Mouse (Mus musculus) forelimb bud, embryonic 11.5 days (tissue): ENCODE results near the gene Smyd3.
A peak's percentile ranks its signal among the peaks of the same experiment; 100 is the strongest.

Experiments
- DNase-seq: peaks from one replicate; pipeline ENCODE4 v3.0.0-alpha.2; 2012; ENCODE audit warnings: low read depth, low spot score

Smyd3 gene

GRCm38 (mm10) chr1:179120217-179120966 lies 397.4 kb downstream of the Smyd3 start:
- no peak for DNase-seq

- no peak for DNase-seq
Observed at GRCm38 (mm10) chr1:179118673-179119072, 399.2 kb downstream of the Smyd3 start.

- no peak for DNase-seq
Observed at GRCm38 (mm10) chr1:179116729-179117663, 400.8 kb downstream of the Smyd3 start.

- no peak for DNase-seq
Observed at GRCm38 (mm10) chr1:179114833-179115495, 402.9 kb downstream of the Smyd3 start.

- DNase-seq, result no peak
Observed at GRCm38 (mm10) chr1:179114385-179114784, 403.5 kb downstream of the Smyd3 start.

- no peak for DNase-seq
Observed at GRCm38 (mm10) chr1:179108759-179109158, 409.1 kb downstream of the Smyd3 start.

GRCm38 (mm10) chr1:179107761-179108694 lies 409.8 kb downstream of the Smyd3 start:
- peak; percentile 36 for DNase-seq

GRCm38 (mm10) chr1:179107211-179107610 lies 410.6 kb downstream of the Smyd3 start:
- DNase-seq, result no peak

GRCm38 (mm10) chr1:179106702-179107145 lies 411.1 kb downstream of the Smyd3 start:
- no peak for DNase-seq

GRCm38 (mm10) chr1:179106103-179106701 lies 411.6 kb downstream of the Smyd3 start:
- DNase-seq, result no peak

GRCm38 (mm10) chr1:179104447-179104846 lies 413.4 kb downstream of the Smyd3 start:
- DNase-seq, result no peak

GRCm38 (mm10) chr1:179096993-179097392 lies 420.8 kb downstream of the Smyd3 start:
- peak; percentile 70 for DNase-seq

- peak; percentile 48 for DNase-seq
Observed at GRCm38 (mm10) chr1:179096323-179096722, 421.5 kb downstream of the Smyd3 start.

- no peak for DNase-seq
Observed at GRCm38 (mm10) chr1:179089174-179089573, 428.7 kb downstream of the Smyd3 start.

- peak; percentile 71 for DNase-seq
Observed at GRCm38 (mm10) chr1:179087033-179087998, 430.5 kb downstream of the Smyd3 start.

GRCm38 (mm10) chr1:179086208-179086607 lies 431.6 kb downstream of the Smyd3 start:
- DNase-seq, result no peak

- no peak for DNase-seq
Observed at GRCm38 (mm10) chr1:179083098-179083497, 434.7 kb downstream of the Smyd3 start.

GRCm38 (mm10) chr1:179073846-179074245 lies 444.0 kb downstream of the Smyd3 start:
- DNase-seq, result no peak
